Mouse (Mus musculus) stomach, embryonic 16.5 days (tissue): ENCODE measurements at regions not wholly inside any gene's neighbourhood (a gene's known extent, or its start where the extent isn't known, plus 50 kb on each side); places are given as distances from the start of the nearest gene placed in this dataset.

ENCODE experiments used
- ATAC-seq: fragments of 200-750 bp; cut with Nextera tagmentation; 2 replicates; pipeline ENCODE4 v1.8.0; 2017; ENCODE audit warnings: moderate number of reproducible peaks, moderate TSS enrichment; ENCODE audit not compliant: insufficient read depth, low FRiP score
- H3K27ac ChIP-seq: fragments of 300-500 bp; sonication (generic); 2 replicates; pipeline ENCODE4 v1.5.1; 2014; ENCODE audit warnings: low read length
- H3K27me3 ChIP-seq: fragments of 300-500 bp; sonication (generic); 2 replicates; pipeline ENCODE4 v1.6.1; 2014; ENCODE audit warnings: low read length, control low read depth, mixed read lengths; ENCODE audit not compliant: control insufficient read depth, insufficient read depth
- H3K36me3 ChIP-seq: fragments of 300-500 bp; sonication (generic); 2 replicates; pipeline ENCODE4 v1.6.1; 2014; ENCODE audit warnings: low read length; ENCODE audit not compliant: control insufficient read depth, insufficient read depth
- H3K4me1 ChIP-seq: fragments of 300-500 bp; sonication (generic); 2 replicates; pipeline ENCODE4 v1.6.1; 2014; ENCODE audit warnings: low read length, control low read depth, mixed read lengths; ENCODE audit not compliant: control insufficient read depth, insufficient read depth
- H3K4me2 ChIP-seq: fragments of 300-500 bp; sonication (generic); 2 replicates; pipeline ENCODE4 v1.6.1; 2014; ENCODE audit warnings: low read depth, low read length, mixed read lengths
- H3K4me3 ChIP-seq: fragments of 300-500 bp; sonication (generic); replicated peaks from 2 replicates; pipeline ENCODE4 v1.5.1; 2014; ENCODE audit warnings: mild to moderate bottlenecking, low read length
- H3K9ac ChIP-seq: fragments of 300-500 bp; sonication (generic); 2 replicates; pipeline ENCODE4 v1.6.1; 2014; ENCODE audit warnings: low read length
- H3K9me3 ChIP-seq: fragments of 300-500 bp; sonication (generic); replicated peaks from 2 replicates; pipeline ENCODE4 v1.6.1; 2016; ENCODE audit warnings: low read length, control low read depth; ENCODE audit not compliant: control insufficient read depth
- WGBS: fragments of 180-500 bp; shearing (Covaris S2); extraction: QIAGEN DNeasy Blood & Tissue Kit; methylation state at CpG from one replicate; pipeline ENCODE4 v1.1.7; 2014; 5-methylcytosine and 5-hydroxymethylcytosine counted together

DNA sequence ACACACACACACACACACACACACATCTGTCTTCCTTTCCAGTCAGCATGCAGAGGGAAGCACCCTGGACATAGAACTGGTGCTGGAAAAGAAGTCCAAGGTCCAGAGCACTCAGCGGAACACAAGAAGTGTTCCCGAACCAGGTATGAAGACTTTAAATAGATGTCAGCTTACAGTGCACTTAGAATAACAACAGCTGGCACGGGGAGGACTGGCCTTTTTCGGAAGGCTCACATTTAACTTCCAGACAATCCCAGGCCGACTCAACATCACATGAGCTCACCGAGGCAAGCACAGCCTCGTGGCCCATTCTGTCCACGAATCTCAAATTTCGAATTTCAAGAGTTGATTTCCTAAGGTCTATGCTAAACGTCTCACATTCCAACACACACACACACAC is 70.9 kb upstream of the Slc25a33 start:
- Histone ChIP-seq H3K27me3 (no peaks in the 10 kb centered on the region), H3K36me3 (no peaks in the 10 kb centered on the region), H3K4me2 (no peak overlapping the region), H3K9me3 (no peaks in the 10 kb centered on the region), H3K27ac (no peak overlapping the region), H3K9ac (no peak overlapping the region), H3K4me3 (no peak overlapping the region), H3K4me1 (peaks cover 2% of the 10 kb centered on the region; the same call in 1 of the 2 replicates)
- WGBS, result 57% methylated on average over 10 of the region's 10 CpGs
- ATAC-seq, result no peak

DNA sequence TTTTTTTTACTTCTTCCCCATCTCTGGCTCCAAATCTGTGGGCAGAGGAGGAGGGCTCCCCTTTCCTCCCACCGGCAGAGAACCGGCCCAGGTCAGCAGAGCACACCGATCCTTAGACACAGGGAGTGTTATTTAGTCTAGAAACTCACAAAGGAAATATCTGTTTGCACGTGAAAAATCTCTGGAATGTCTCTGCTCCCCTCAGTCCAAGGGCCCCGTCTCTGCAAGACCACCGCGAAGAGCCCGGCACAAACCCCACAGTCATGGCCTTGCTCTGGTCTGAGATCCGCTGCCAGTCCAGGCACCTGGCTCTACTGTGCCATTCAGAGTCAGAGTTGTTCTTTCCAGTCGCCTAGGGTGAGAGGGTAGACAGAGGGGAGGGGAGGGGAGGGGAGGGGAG is 69.7 kb upstream of the Slc25a33 start:
- Histone ChIP-seq H3K9ac (no peak overlapping the region), H3K4me2 (no peak overlapping the region), H3K4me1 (peaks cover 2% of the 10 kb centered on the region; the same call in 1 of the 2 replicates), H3K27me3 (no peaks in the 10 kb centered on the region), H3K36me3 (no peaks in the 10 kb centered on the region), H3K27ac (no peak overlapping the region), H3K9me3 (no peaks in the 10 kb centered on the region), H3K4me3 (no peak overlapping the region)
- WGBS, result 18% methylated on average over 9 of the region's 10 CpGs
- no peak for ATAC-seq

GRCm38 (mm10) chr4:149842906-149843305 is 68.8 kb upstream of the Slc25a33 start:
- Histone ChIP-seq H3K4me1 (peaks cover 2% of the 10 kb centered on the region; the same call in 1 of the 2 replicates), H3K4me3 (no peak overlapping the region), H3K4me2 (no peak overlapping the region), H3K27me3 (no peaks in the 10 kb centered on the region), H3K36me3 (no peaks in the 10 kb centered on the region), H3K9me3 (no peaks in the 10 kb centered on the region), H3K9ac (no peak overlapping the region), H3K27ac (no peak overlapping the region)
- no peak for ATAC-seq
- WGBS, result 82% methylated on average over 7 of the region's 7 CpGs

- no peak for ATAC-seq
- no peaks in the 10 kb centered on the region for H3K27me3 ChIP-seq
- WGBS, result 78% methylated on average over 6 of the region's 6 CpGs
Measured at GRCm38 (mm10) chr4:149841856-149842255, 67.8 kb upstream of the Slc25a33 start.

GRCm38 (mm10) chr4:149840511-149841292 is 66.6 kb upstream of the Slc25a33 start:
- Histone ChIP-seq H3K4me2 (no peak overlapping the region), H3K9me3 (no peaks in the 10 kb centered on the region), H3K9ac (no peak overlapping the region), H3K27ac (no peak overlapping the region; the same call in 1 of the 2 replicates), H3K36me3 (no peaks in the 10 kb centered on the region), H3K4me1 (peaks cover 2% of the 10 kb centered on the region; the same call in 1 of the 2 replicates), H3K4me3 (no peak overlapping the region), H3K27me3 (no peaks in the 10 kb centered on the region)
- peak; percentile 77; the same call in 1 of the 2 replicates for ATAC-seq
- 65% methylated on average over 12 of the region's 12 CpGs for WGBS

More at GRCm38 (mm10) chr4:149841856-149842255, 67.8 kb upstream of the Slc25a33 start:
- Histone ChIP-seq H3K36me3 (no peaks in the 10 kb centered on the region), H3K4me2 (no peak overlapping the region), H3K9ac (no peak overlapping the region), H3K4me1 (peaks cover 2% of the 10 kb centered on the region; the same call in 1 of the 2 replicates), H3K4me3 (no peak overlapping the region), H3K9me3 (no peaks in the 10 kb centered on the region), H3K27ac (no peak overlapping the region)

GRCm38 (mm10) chr4:149838682-149839081 is 64.6 kb upstream of the Slc25a33 start:
- ATAC-seq, result 0 out of 2 replicates have a peak, but pooled peaks have one; percentile 34
- 15% methylated on average over 3 of the region's 3 CpGs for WGBS

GRCm38 (mm10) chr4:149834646-149835156 is 60.6 kb upstream of the Slc25a33 start:
- Histone ChIP-seq H3K36me3 (no peaks in the 10 kb centered on the region), H3K4me1 (no peaks in the 10 kb centered on the region), H3K9me3 (no peaks in the 10 kb centered on the region), H3K4me2 (no peak overlapping the region), H3K4me3 (no peak overlapping the region), H3K27me3 (no peaks in the 10 kb centered on the region), H3K27ac (no peak overlapping the region), H3K9ac (no peak overlapping the region)
- WGBS, result 58% methylated on average over 9 of the region's 9 CpGs
- ATAC-seq, result no peak

More at GRCm38 (mm10) chr4:149838682-149839081, 64.6 kb upstream of the Slc25a33 start:
- Histone ChIP-seq H3K27me3 (no peaks in the 10 kb centered on the region), H3K9ac (no peak overlapping the region), H3K36me3 (no peaks in the 10 kb centered on the region), H3K4me2 (no peak overlapping the region), H3K4me1 (peaks cover 2% of the 10 kb centered on the region; the same call in 1 of the 2 replicates), H3K4me3 (no peak overlapping the region), H3K27ac (no peak overlapping the region), H3K9me3 (no peaks in the 10 kb centered on the region)

DNA sequence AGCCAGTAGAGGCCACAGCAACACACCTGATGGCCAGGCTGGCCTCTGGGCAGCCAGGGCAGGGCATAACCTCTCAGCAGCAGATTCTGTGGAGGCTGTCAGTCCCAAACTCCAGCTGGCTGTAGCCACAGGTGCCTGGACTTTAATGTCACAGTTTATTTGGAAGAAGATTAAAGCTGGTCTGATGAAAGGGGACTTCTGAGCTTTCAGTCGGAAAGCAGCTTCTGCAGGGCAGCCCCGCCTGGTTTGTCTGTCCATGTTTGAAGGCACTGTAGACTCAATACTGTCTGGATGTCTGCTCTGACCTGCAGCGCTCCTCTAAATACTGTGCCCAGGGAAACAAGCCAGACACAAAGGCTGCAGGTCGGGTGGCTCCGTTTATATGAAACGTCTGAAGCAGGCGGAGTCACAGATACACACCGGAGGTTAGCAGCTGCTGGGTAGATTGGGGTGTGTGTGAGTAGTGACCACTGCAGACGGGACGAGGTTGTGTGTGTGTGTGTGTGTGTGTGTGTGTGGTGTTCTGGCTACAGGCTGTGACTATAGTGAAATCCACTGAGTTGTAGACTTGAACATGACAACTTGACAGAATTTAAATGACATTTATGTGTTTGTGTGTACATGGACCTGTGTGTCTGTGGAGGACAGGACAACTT is 58.5 kb upstream of the Slc25a33 start:
- Histone ChIP-seq H3K27ac (no peak overlapping the region), H3K27me3 (no peaks in the 10 kb centered on the region), H3K4me1 (no peaks in the 10 kb centered on the region), H3K4me2 (no peak overlapping the region), H3K9ac (no peak overlapping the region; the same call in 1 of the 2 replicates), H3K36me3 (no peaks in the 10 kb centered on the region), H3K4me3 (no peak overlapping the region), H3K9me3 (peaks cover 6% of the 10 kb centered on the region; the same call in 1 of the 2 replicates)
- ATAC-seq, result no peak
- 23% methylated on average over 10 of the region's 10 CpGs for WGBS
